Mouse (Mus musculus) MEL (cell line): ENCODE results near the gene Fbxo9. TPM values are rescaled to one million over a fixed set of nuclear protein-coding genes. Genes with fewer than 3 reads are reported as not detected.

ENCODE experiments used
- DNase-seq: peaks from one replicate; pipeline ENCODE4 v3.0.0; 2011; ENCODE audit warnings: low read depth, low spot score
- H3K27ac ChIP-seq: 2 replicates; pipeline ENCODE4 v1.5.1; 2012; ENCODE audit warnings: low read depth, mild to moderate bottlenecking, control low read depth, low read length, moderate library complexity; ENCODE audit not compliant: control insufficient read depth
- H3K27me3 ChIP-seq, 2 experiments: fragments of 150-350 bp in 1 of 2; sonication (generic) in 1 of 2; 2 replicates each; pipeline ENCODE4 v1.6.1; 2012; ENCODE audit warnings: low read length in 2 of 2, mild to moderate bottlenecking in 2 of 2, improper control_type of control experiment in 1 of 2, moderate library complexity in 1 of 2; ENCODE audit not compliant: insufficient read depth in 2 of 2, control insufficient read depth in 1 of 2
- H3K36me3 ChIP-seq, 2 experiments: 2 replicates each; pipeline ENCODE4 v1.6.1; 2012 to 2014; ENCODE audit warnings: low read length in 2 of 2, improper control_type of control experiment in 1 of 2, inconsistent platforms in 1 of 2, mild to moderate bottlenecking in 1 of 2; ENCODE audit not compliant: insufficient read depth in 2 of 2, control insufficient read depth in 1 of 2
- H3K4me1 ChIP-seq, 2 experiments: fragments of 150-350 bp in 1 of 2; sonication (generic) in 1 of 2; 2 replicates each; pipeline ENCODE4 v1.6.1; 2012; ENCODE audit warnings: low read length in 2 of 2, improper control_type of control experiment in 1 of 2, mild to moderate bottlenecking in 1 of 2; ENCODE audit not compliant: insufficient read depth in 2 of 2, control insufficient read depth in 1 of 2
- H3K4me3 ChIP-seq, 2 experiments: fragments of 150-350 bp in 1 of 2; sonication (generic) in 1 of 2; 2 replicates each; pipeline ENCODE4 v1.5.1; 2012; ENCODE audit warnings: low read depth in 2 of 2, low read length in 2 of 2, mild to moderate bottlenecking in 2 of 2, moderate library complexity in 2 of 2, control low read depth in 1 of 2, improper control_type of control experiment in 1 of 2; ENCODE audit not compliant: control insufficient read depth in 1 of 2, insufficient read depth in 1 of 2
- H3K79me2 ChIP-seq: 2 replicates; pipeline ENCODE4 v1.6.1; 2012; ENCODE audit warnings: mild to moderate bottlenecking, low read length, moderate library complexity; ENCODE audit not compliant: control insufficient read depth, poor library complexity, insufficient read depth
- H3K9ac ChIP-seq: 2 replicates; pipeline ENCODE4 v1.6.1; 2012; ENCODE audit warnings: low read depth, mild to moderate bottlenecking, control low read depth, low read length, moderate library complexity; ENCODE audit not compliant: control insufficient read depth, poor library complexity, severe bottlenecking
- H3K9me3 ChIP-seq: fragments of 150-350 bp; sonication (generic); replicated peaks from 2 replicates; pipeline ENCODE4 v1.6.1; 2012; ENCODE audit warnings: mild to moderate bottlenecking, low read length, improper control_type of control experiment, moderate library complexity; ENCODE audit not compliant: insufficient read depth
- BHLHE40 ChIP-seq: IDR thresholded peaks from 2 replicates; pipeline ENCODE4 v1.6.1; 2012; ENCODE audit warnings: low read depth, mild to moderate bottlenecking, inconsistent platforms, low read length, improper control_type of control experiment, borderline replicate concordance
- ELF1 ChIP-seq: IDR thresholded peaks from 2 replicates; pipeline ENCODE4 v1.6.1; 2014; ENCODE audit warnings: low read depth, mild to moderate bottlenecking, inconsistent platforms, low read length, improper control_type of control experiment, moderate library complexity
- EP300 ChIP-seq, 2 experiments: IDR thresholded peaks; 2 replicates each; pipeline ENCODE4 v1.6.1; 2011; ENCODE audit warnings: improper control_type of control experiment in 2 of 2, low read length in 2 of 2, low read depth in 1 of 2, mild to moderate bottlenecking in 1 of 2
- ETS1 ChIP-seq: IDR thresholded peaks from 2 replicates; pipeline ENCODE4 v1.6.1; 2012; ENCODE audit warnings: low read depth, mild to moderate bottlenecking, inconsistent platforms, low read length, improper control_type of control experiment, moderate library complexity
- GATA1 ChIP-seq: IDR thresholded peaks from 2 replicates; pipeline ENCODE4 v1.6.1; 2011; ENCODE audit warnings: low read depth, low read length, improper control_type of control experiment
- NELFE ChIP-seq: IDR thresholded peaks from 2 replicates; pipeline ENCODE4 v1.6.1; 2011; ENCODE audit warnings: low read depth, low read length, improper control_type of control experiment
- NRF1 ChIP-seq: IDR thresholded peaks from 2 replicates; pipeline ENCODE4 v1.6.1; 2014; ENCODE audit warnings: low read depth, mild to moderate bottlenecking, inconsistent platforms, low read length, improper control_type of control experiment, moderate library complexity; ENCODE audit not compliant: poor library complexity, insufficient read depth, severe bottlenecking
- POLR2A ChIP-seq, 2 experiments: IDR thresholded peaks; 2 replicates each; pipeline ENCODE4 v1.6.1; 2011 to 2012; ENCODE audit warnings: low read length in 2 of 2, mild to moderate bottlenecking in 2 of 2, control low read depth in 1 of 2, improper control_type of control experiment in 1 of 2, low read depth in 1 of 2, moderate library complexity in 1 of 2; ENCODE audit not compliant: control insufficient read depth in 1 of 2, insufficient read depth in 1 of 2, poor library complexity in 1 of 2
- POLR2AphosphoS5 ChIP-seq: IDR thresholded peaks from 2 replicates; pipeline ENCODE4 v1.6.1; 2012; ENCODE audit warnings: low read depth, borderline replicate concordance, mild to moderate bottlenecking, inconsistent platforms, low read length, moderate library complexity, mixed read lengths
- RAD21 ChIP-seq: IDR thresholded peaks from 2 replicates; pipeline ENCODE4 v1.6.1; 2011; ENCODE audit warnings: mild to moderate bottlenecking, low read depth, low read length, improper control_type of control experiment
- RCOR1 ChIP-seq: IDR thresholded peaks from 2 replicates; pipeline ENCODE4 v1.6.1; 2012; ENCODE audit warnings: low read depth, mild to moderate bottlenecking, inconsistent platforms, low read length, improper control_type of control experiment
- SIN3A ChIP-seq: IDR thresholded peaks from 2 replicates; pipeline ENCODE4 v1.6.1; 2012; ENCODE audit warnings: low read length, improper control_type of control experiment, inconsistent platforms
- TBP ChIP-seq: IDR thresholded peaks from 2 replicates; pipeline ENCODE4 v1.8.0; 2011; ENCODE audit warnings: low read depth, low read length, improper control_type of control experiment
- USF2 ChIP-seq, 2 experiments: IDR thresholded peaks; 2 replicates each; pipeline ENCODE4 v1.6.1; 2011 to 2012; ENCODE audit warnings: improper control_type of control experiment in 2 of 2, low read length in 2 of 2, borderline replicate concordance in 1 of 2, inconsistent platforms in 1 of 2, low read depth in 1 of 2, mild to moderate bottlenecking in 1 of 2; ENCODE audit not compliant: insufficient read depth in 1 of 2
- ZMIZ1 ChIP-seq: IDR thresholded peaks from 2 replicates; pipeline ENCODE4 v1.6.1; 2012; ENCODE audit warnings: low read depth, mild to moderate bottlenecking, inconsistent platforms, low read length, improper control_type of control experiment, moderate library complexity
- polyA plus RNA-seq, 2 experiments: library from polyadenylated mRNA; stranded (reverse) in 1 of 2; unstranded in 1 of 2; fragments of >175 nt in 1 of 2; fragments of >200 nt in 1 of 2; gene quantifications; 2 replicates each; pipeline versions ENCODE4 v1.2.1 to v1.2.4; 2012; ENCODE audit warnings: low replicate concordance in 2 of 2, low read depth in 1 of 2; ENCODE audit not compliant: insufficient read length in 2 of 2, insufficient read depth in 1 of 2, missing spikeins in 1 of 2
- total RNA-seq: library from RNA; depleted of rRNA; stranded (reverse); fragments of 300-350 nt; gene quantifications from 2 replicates; pipeline ENCODE4 v1.2.3, GENCODE M21; 2012

Gene Fbxo9
- total and polyA plus RNA-seq, 3 experiments, result 47.0 to 402 (median 56.0) TPM

DNA sequence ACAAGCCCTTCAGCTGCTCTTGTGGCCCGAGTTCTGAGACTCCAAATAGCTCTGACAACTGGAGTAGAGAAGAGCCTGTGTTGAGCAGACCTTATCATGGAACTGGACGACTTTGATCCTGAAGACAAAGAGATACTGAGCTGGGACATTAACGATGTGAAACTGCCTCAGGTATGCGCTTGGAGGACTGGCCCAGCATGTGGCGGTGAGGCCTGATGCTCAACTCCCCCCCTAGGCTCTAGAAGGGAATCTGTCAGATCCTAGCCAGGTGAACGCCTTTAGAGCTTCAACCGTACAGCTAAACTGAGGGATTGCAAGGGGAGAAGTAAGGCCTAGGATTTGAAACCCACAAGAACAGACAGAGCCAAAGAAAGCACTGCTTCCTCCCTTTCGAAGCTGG is 55.0 kb downstream of the Fbxo9 start (continued):
- TF ChIP-seq EP300 (IDR thresholded peaks at IDR 0.05; ENCODE audit: low read depth in 1 of 2, low read length in 2 of 2) (no peak), SIN3A (no peak), TBP (no peak), RCOR1 (no peak), POLR2A (IDR thresholded peaks at IDR 0.05; ENCODE audit: control insufficient read depth in 1 of 2, insufficient read depth in 1 of 2, low read depth in 1 of 2, low read length in 2 of 2, poor library complexity in 1 of 2) (no peak)

GRCm38 (mm10) chr9:78051677-78052076 is 57.2 kb downstream of the Fbxo9 start, which contains the start of gene Gcm1:
Gene Gcm1, plus strand, starts transcription at chr9:78051924.
- no peak for DNase-seq
- H3K27ac ChIP-seq, result no peak within 1 kb of the TSS

DNA sequence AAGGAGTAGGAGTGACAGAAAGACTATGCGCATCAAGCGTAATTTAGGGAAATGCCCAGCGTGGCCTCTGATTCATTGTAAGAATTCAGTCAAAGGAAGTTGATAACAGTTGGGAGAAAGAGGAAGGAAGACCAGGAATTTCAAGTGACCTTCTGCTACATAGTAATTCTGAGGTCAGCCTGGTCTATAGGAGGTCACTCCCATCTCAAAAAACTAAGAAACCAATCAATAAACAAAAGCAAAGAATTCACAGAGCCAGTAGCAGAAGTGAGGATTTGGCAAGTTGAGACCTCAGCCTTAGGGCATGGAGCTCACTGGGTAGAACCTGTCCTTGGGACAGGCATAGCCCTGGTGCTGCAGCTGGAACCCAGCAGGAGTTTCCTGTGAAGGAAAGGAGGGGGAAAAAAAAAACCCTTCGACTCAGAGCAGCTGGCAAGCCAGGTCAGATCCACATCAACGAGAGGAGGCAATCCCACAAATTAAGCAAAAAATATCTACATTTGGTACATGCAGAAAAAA is 58.4 kb downstream of the Fbxo9 start:
- Histone ChIP-seq H3K9me3 (no peaks in the 10 kb centered on the region), H3K36me3 (peaks cover 0 to 4% of the 10 kb centered on the region in 2 experiments; a peak in 1 of 4 replicates), H3K27me3 (no peaks in the 10 kb centered on the region; a peak in 1 of 4 replicates), H3K79me2 (no peaks in the 10 kb centered on the region; the same call in 1 of the 2 replicates), H3K27ac (no peak overlapping the region), H3K4me3 (no peak overlapping the region), H3K4me1 (peaks cover 3% of the 10 kb centered on the region in 2 experiments; a peak in 2 of 4 replicates), H3K9ac (no peak overlapping the region)
- no peak for TF ChIP-seq TBP
- no peak for DNase-seq

More at GRCm38 (mm10) chr9:78051677-78052076, 57.2 kb downstream of the Fbxo9 start, which contains the start of gene Gcm1:
- no peak within 1 kb of the TSS for H3K9ac ChIP-seq
- no peaks in the 10 kb centered on the region for H3K9me3 ChIP-seq
- no peak within 1 kb of the TSS for H3K4me3 ChIP-seq
- no peaks in the 10 kb centered on the region; a peak in 1 of 4 replicates for H3K27me3 ChIP-seq
- TF ChIP-seq ELF1 (no peak), RAD21 (no peak), POLR2A (IDR thresholded peaks at IDR 0.05; ENCODE audit: control insufficient read depth in 1 of 2, insufficient read depth in 1 of 2, low read depth in 1 of 2, low read length in 2 of 2, poor library complexity in 1 of 2) (no peak), BHLHE40 (no peak), NELFE (no peak), ETS1 (no peak), ZMIZ1 (no peak), GATA1 (no peak), POLR2AphosphoS5 (no peak), NRF1 (no peak), USF2 (IDR thresholded peaks at IDR 0.05; ENCODE audit: borderline replicate concordance in 1 of 2, insufficient read depth in 1 of 2, low read depth in 1 of 2, low read length in 2 of 2) (no peak)
- peaks cover 0 to 4% of the 10 kb centered on the region in 2 experiments; a peak in 1 of 4 replicates for H3K36me3 ChIP-seq
- H3K79me2 ChIP-seq, result no peaks in the 10 kb centered on the region; the same call in 1 of the 2 replicates
- peaks cover 3% of the 10 kb centered on the region in 2 experiments; a peak in 2 of 4 replicates for H3K4me1 ChIP-seq
